Mouse (Mus musculus) bone marrow macrophage, adult 2 months (primary cell): ENCODE results near the gene Ptpa.

Experiments used
- CTCF ChIP-seq: IDR thresholded peaks from 2 replicates; pipeline ENCODE4 v1.5.1; 2012; ENCODE audit warnings: low read depth, mild to moderate bottlenecking, low read length, moderate library complexity
- POLR2A ChIP-seq: IDR thresholded peaks from 2 replicates; pipeline ENCODE4 v1.6.1; 2012; ENCODE audit warnings: mild to moderate bottlenecking, low read depth, low read length, borderline replicate concordance

GRCm38 (mm10) chr2:30441518-30442497, 26.0 kb downstream of the Ptpa start:
- TF ChIP-seq CTCF (no peak), POLR2A (no peak)
